Mouse (Mus musculus): ENCODE results near the gene Catsperz. TPM values are rescaled to one million over a fixed set of nuclear protein-coding genes. Genes with fewer than 3 reads are reported as not detected.

Catsperz gene
- polyA plus RNA-seq, 2 experiments, result 5.4 to 5.6 TPM

GRCm38 (mm10) chr19:6922901-6923735 is 2.1 kb downstream of the Catsperz start:
- Histone ChIP-seq H3K9ac (ENCODE audit: low read depth, low read length, severe bottlenecking) (no peak overlapping the region), H3K9me3 (ENCODE audit: control insufficient read depth, low read length) (no peaks in the 10 kb centered on the region), H3K36me3 (ENCODE audit: control insufficient read depth, insufficient read depth, low read length) (no peaks in the 10 kb centered on the region), H3K4me1 (ENCODE audit: control insufficient read depth, insufficient read depth, low read length) (peaks cover 17% of the 10 kb centered on the region; the same call in 1 of the 2 replicates), H3K27me3 (ENCODE audit: control insufficient read depth, insufficient read depth, low read length) (peaks cover 53% of the 10 kb centered on the region), H3K27ac (replicated peaks; ENCODE audit: low read depth, low read length) (no peak overlapping the region), H3K4me3 (replicated peaks; ENCODE audit: low read length) (no peak overlapping the region; the same call in 1 of the 2 replicates), H3K4me2 (replicated peaks; ENCODE audit: low read depth, low read length, severe bottlenecking) (no peak overlapping the region)
- 70% methylated on average over 6 of the region's 6 CpGs for WGBS
- DNase-seq (ENCODE audit: low spot score) (no peak), ATAC-seq (ENCODE audit: low FRiP score, low read depth) (no peak)
- no peak for TF ChIP-seq POLR2A (IDR thresholded peaks at IDR 0.05; ENCODE audit: borderline replicate concordance, extremely low read depth, insufficient read depth, insufficient read length)

- WGBS, result under 1% methylated on average over 65 of the region's 66 CpGs
- no peaks in the 10 kb centered on the region for H3K9me3 ChIP-seq (ENCODE audit: control insufficient read depth, low read length)
- peak within 1 kb of the TSS; percentile 68 for H3K9ac ChIP-seq (ENCODE audit: low read depth, low read length, severe bottlenecking)
- H3K36me3 ChIP-seq (ENCODE audit: control insufficient read depth, insufficient read depth, low read length), result no peaks in the 10 kb centered on the region
- DNase-seq (ENCODE audit: low spot score) (peak; percentile 99), ATAC-seq (ENCODE audit: low FRiP score, low read depth) (peak; percentile 95)
- peaks cover 41% of the 10 kb centered on the region for H3K27me3 ChIP-seq (ENCODE audit: control insufficient read depth, insufficient read depth, low read length)
- peak within 1 kb of the TSS; percentile 72 for H3K4me3 ChIP-seq (replicated peaks; ENCODE audit: low read length)
- peaks cover 17% of the 10 kb centered on the region; the same call in 1 of the 2 replicates for H3K4me1 ChIP-seq (ENCODE audit: control insufficient read depth, insufficient read depth, low read length)
- no peak for TF ChIP-seq POLR2A (IDR thresholded peaks at IDR 0.05; ENCODE audit: borderline replicate concordance, extremely low read depth, insufficient read depth, insufficient read length)
- peak within 1 kb of the TSS; percentile 93 for H3K4me2 ChIP-seq (replicated peaks; ENCODE audit: low read depth, low read length, severe bottlenecking)
- H3K27ac ChIP-seq (replicated peaks; ENCODE audit: low read depth, low read length), result 0 out of 2 replicates have a peak within 1 kb of the TSS, but pooled peaks have one; percentile 33
Observed at GRCm38 (mm10) chr19:6921647-6922567, 3.3 kb downstream of the Catsperz start, which contains the start of gene Esrra. TSS of gene Esrra (minus strand) at chr19:6921813.

DNA sequence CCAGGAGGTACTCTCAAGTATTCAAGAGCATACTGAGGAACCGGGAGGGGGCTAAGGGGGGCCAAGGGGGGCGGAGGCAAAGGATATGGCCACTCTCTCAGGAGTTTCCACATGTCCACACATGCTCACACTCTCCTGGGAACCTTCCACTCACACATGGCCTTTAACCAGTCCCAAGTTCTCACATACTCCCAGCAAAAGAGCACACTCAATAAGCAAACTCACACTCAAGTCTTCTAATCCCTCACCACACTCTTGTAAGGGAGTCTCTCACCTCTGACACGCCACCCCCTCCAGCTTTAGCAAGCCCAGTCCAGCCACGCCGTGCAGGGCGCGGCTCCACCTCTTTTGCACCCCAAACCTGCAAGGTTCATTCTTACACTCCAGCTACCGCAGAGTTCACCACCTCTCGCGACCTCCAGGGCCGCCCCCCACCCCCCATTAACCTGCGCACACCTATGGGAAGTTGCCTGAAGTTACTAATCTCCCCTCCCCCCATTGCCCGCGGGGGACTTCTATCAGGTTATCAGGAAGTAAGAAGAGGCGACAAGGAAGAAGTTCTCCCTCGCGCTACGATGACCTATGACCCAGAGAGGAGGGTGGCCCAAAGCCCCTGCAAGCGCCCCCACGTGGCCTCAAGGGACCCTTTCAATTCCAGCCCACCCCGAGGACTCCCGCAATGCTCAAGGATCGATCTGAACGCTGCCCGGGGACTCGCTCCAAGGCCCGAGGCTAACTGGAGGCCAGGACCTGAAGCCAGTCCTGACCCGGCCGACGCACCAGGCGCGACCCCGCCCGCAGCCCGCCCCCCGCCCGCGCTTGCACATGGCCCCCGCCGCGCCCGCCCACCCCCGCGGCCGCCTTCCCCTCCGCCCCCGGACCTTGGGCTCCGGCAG is 4.2 kb downstream of the Catsperz start:
- H3K27ac ChIP-seq (replicated peaks; ENCODE audit: low read depth, low read length), result 0 out of 2 replicates have a peak overlapping the region, but pooled peaks have one; percentile 33
- peak; percentile 32 for DNase-seq (ENCODE audit: low spot score)
- TF ChIP-seq POLR2A (IDR thresholded peaks at IDR 0.05; ENCODE audit: borderline replicate concordance, extremely low read depth, insufficient read depth, insufficient read length), result no peak
- 1% methylated on average over 27 of the region's 48 CpGs for WGBS
- peaks cover 32% of the 10 kb centered on the region for H3K27me3 ChIP-seq (ENCODE audit: control insufficient read depth, insufficient read depth, low read length)
- no peaks in the 10 kb centered on the region for H3K9me3 ChIP-seq (ENCODE audit: control insufficient read depth, low read length)
- peak overlapping the region; percentile 68 for H3K9ac ChIP-seq (ENCODE audit: low read depth, low read length, severe bottlenecking)
- H3K4me3 ChIP-seq (replicated peaks; ENCODE audit: low read length), result peak overlapping the region; percentile 72
- ATAC-seq (ENCODE audit: low FRiP score, low read depth), result no peak; the same call in 1 of the 2 replicates
- H3K4me1 ChIP-seq (ENCODE audit: control insufficient read depth, insufficient read depth, low read length), result peaks cover 17% of the 10 kb centered on the region; the same call in 1 of the 2 replicates
- H3K36me3 ChIP-seq (ENCODE audit: control insufficient read depth, insufficient read depth, low read length), result no peaks in the 10 kb centered on the region
- H3K4me2 ChIP-seq (replicated peaks; ENCODE audit: low read depth, low read length, severe bottlenecking), result peak overlapping the region; percentile 93

GRCm38 (mm10) chr19:6919876-6920740 is 5.1 kb downstream of the Catsperz start:
- ATAC-seq (ENCODE audit: low FRiP score, low read depth) (no peak), DNase-seq (ENCODE audit: low spot score) (no peak)
- peaks cover 23% of the 10 kb centered on the region for H3K27me3 ChIP-seq (ENCODE audit: control insufficient read depth, insufficient read depth, low read length)
- TF ChIP-seq POLR2A (IDR thresholded peaks at IDR 0.05; ENCODE audit: borderline replicate concordance, extremely low read depth, insufficient read depth, insufficient read length), result no peak
- H3K4me3 ChIP-seq (replicated peaks; ENCODE audit: low read length), result peak overlapping the region; percentile 72
- H3K4me1 ChIP-seq (ENCODE audit: control insufficient read depth, insufficient read depth, low read length), result peaks cover 17% of the 10 kb centered on the region; the same call in 1 of the 2 replicates
- WGBS, result 44% methylated on average over 7 of the region's 8 CpGs
- H3K36me3 ChIP-seq (ENCODE audit: control insufficient read depth, insufficient read depth, low read length), result no peaks in the 10 kb centered on the region
- H3K9me3 ChIP-seq (ENCODE audit: control insufficient read depth, low read length), result no peaks in the 10 kb centered on the region
- H3K27ac ChIP-seq (replicated peaks; ENCODE audit: low read depth, low read length), result no peak overlapping the region
- H3K9ac ChIP-seq (ENCODE audit: low read depth, low read length, severe bottlenecking), result no peak overlapping the region
- H3K4me2 ChIP-seq (replicated peaks; ENCODE audit: low read depth, low read length, severe bottlenecking), result peak overlapping the region; percentile 93

Measured in limb, embryonic 14.5 days (tissue).